In the genomic region with DNA sequence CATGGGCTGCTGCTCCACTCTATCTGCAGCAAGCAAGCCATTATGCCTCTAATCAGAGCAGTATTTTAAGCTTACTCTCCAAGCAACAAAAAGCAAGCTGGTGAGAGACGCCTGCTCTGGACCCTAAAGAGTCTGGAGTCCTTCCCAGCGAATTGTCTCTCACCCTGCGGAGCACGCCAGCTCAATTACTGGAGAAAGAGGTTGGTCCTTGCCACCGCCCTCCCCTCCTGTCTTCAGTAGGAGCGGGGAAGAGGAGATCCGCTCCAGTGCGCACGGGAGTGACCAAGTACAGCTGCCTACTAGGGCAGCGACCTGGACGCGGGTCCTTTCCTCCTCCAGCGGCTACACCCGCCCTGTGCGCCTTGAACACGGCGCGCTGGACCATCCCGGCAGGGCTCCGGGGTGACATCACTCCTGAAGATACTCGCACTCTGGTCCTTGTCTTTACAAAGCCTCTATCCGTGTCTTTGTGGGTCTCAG, we compare ENCODE assay signal across 9 mouse cellular contexts. TPM values are rescaled to one million over a fixed set of nuclear protein-coding genes. Genes with fewer than 3 reads are reported as not detected.
DNase-seq lines count a peak whose midpoint lies in the region; ATAC-seq lines count a peak whose summit lies in the region.
"Had no signal": no experiment of that assay in that cellular context is flagged by ENCODE, and none has a peak within 500 bp of the region (broad histone marks: within the 10 kb centered on the region; RNA-seq: fewer than 3 reads in every experiment).

A gene (plus strand): TSS at position 127 of the 480 bp plus-strand sequence.

- no peak for DNase-seq in lung, postnatal 25 days (ENCODE audit: low spot score)
- DNase-seq in cerebellum, postnatal 25 days, result peak; percentile 44 to 49
- peak; percentile 25 to 41 for DNase-seq in frontal cortex, postnatal 10 days (ENCODE audit: low spot score in 2 of 2)
- peak; percentile 31 to 40 for DNase-seq in left cerebral cortex, postnatal 10 days (ENCODE audit: extremely low spot score in 1 of 2, low spot score in 2 of 2)
- no peak for DNase-seq in gastrocnemius, postnatal 25 days
- no peak for DNase-seq in urinary bladder, postnatal 14 days (ENCODE audit: low spot score)

- H3K27me3 ChIP-seq in lung, embryonic 16.5 days (ENCODE audit: control insufficient read depth, insufficient read depth, low read depth, low read length), result peaks cover 6% of the 10 kb centered on the region; the same call in 1 of the 2 replicates
- H3K27me3 ChIP-seq in neural tube, embryonic 13.5 days, result peaks cover 3% of the 10 kb centered on the region; the same call in 1 of the 2 replicates

- H3K9me3 ChIP-seq in lung, embryonic 16.5 days (ENCODE audit: control insufficient read depth, low read length), result no peaks in the 10 kb centered on the region
- H3K9me3 ChIP-seq in neural tube, embryonic 13.5 days, result no peaks in the 10 kb centered on the region

- H3K9ac ChIP-seq in lung, embryonic 16.5 days (ENCODE audit: low read length), result no peak within 1 kb of the TSS
- peak within 1 kb of the TSS; percentile 82 for H3K9ac ChIP-seq in neural tube, embryonic 13.5 days

- ATAC-seq in lung, embryonic 16.5 days (ENCODE audit: low read depth), result peak; percentile 28; the same call in 1 of the 2 replicates
- peak; percentile 92 for ATAC-seq in neural tube, embryonic 13.5 days (ENCODE audit: low read depth)

- under 1% methylated on average over 22 of the region's 22 CpGs for WGBS in lung, embryonic 16.5 days
- under 1% methylated on average over 22 of the region's 22 CpGs for WGBS in neural tube, embryonic 13.5 days

- H3K4me3 ChIP-seq in lung, embryonic 16.5 days (ENCODE audit: low read length), result peak within 1 kb of the TSS; percentile 35
- peak within 1 kb of the TSS; percentile 64 for H3K4me3 ChIP-seq in neural tube, embryonic 13.5 days
- H3K4me3 ChIP-seq: myocyte had no signal

- 0 out of 2 replicates have a peak, but pooled peaks cover 3% of the 10 kb centered on the region for H3K4me1 ChIP-seq in lung, embryonic 16.5 days (replicated peaks; ENCODE audit: control insufficient read depth, insufficient read depth, low read length)
- H3K4me1 ChIP-seq in neural tube, embryonic 13.5 days (replicated peaks), result peaks cover 17% of the 10 kb centered on the region; the same call in 1 of the 2 replicates

- intact Hi-C loops in left cerebral cortex, postnatal 10 days (cut with DNase I), result no loop called here

- H3K36me3 ChIP-seq in lung, embryonic 16.5 days (ENCODE audit: control insufficient read depth, insufficient read depth, low read length), result no peaks in the 10 kb centered on the region
- no peaks in the 10 kb centered on the region for H3K36me3 ChIP-seq in neural tube, embryonic 13.5 days

- no peak within 1 kb of the TSS for H3K27ac ChIP-seq in lung, embryonic 16.5 days (ENCODE audit: low read length)
- H3K27ac ChIP-seq in neural tube, embryonic 13.5 days (replicated peaks), result peak within 1 kb of the TSS; percentile 82

- H3K4me2 ChIP-seq in lung, embryonic 16.5 days (ENCODE audit: low read depth, low read length), result peak within 1 kb of the TSS; percentile 58
- peak within 1 kb of the TSS; percentile 85 for H3K4me2 ChIP-seq in neural tube, embryonic 13.5 days

RNA-seq across cellular contexts. Expression of the gene that starts here (rescaled TPM):
- 0.21 and 0.48 TPM in 2 replicates for polyA plus RNA-seq in lung, embryonic 16.5 days (2015; fragmentation: Nextera tagmentation; extraction: Ambion mirVana)
- 10 to 100 TPM; 84.8 TPM for total RNA-seq in left cerebral cortex, postnatal 10 days (2021)
- 16.3 and 19.8 TPM in 2 replicates for polyA plus RNA-seq in neural tube, embryonic 13.5 days (2015; fragmentation: Nextera tagmentation; extraction: Ambion mirVana)
- under 1 TPM; 0.11 to 0.15 TPM for total RNA-seq in gastrocnemius, postnatal 25 days (2021)
- polyA plus RNA-seq: myocyte had no signal

Comparison
In these comparisons a context has a peak if more than half of its experiments do, and no peak if none do; other contexts are left out.
1. RNA of the gene that starts here (total RNA-seq): 84.8 TPM in left cerebral cortex, postnatal 10 days; 0.11 to 0.15 TPM in gastrocnemius, postnatal 25 days; every median in the first group is over 10 times any median in the second.
2. RNA of the gene that starts here (polyA plus RNA-seq): 16.3 to 19.8 TPM in neural tube, embryonic 13.5 days; 0.21 to 0.48 TPM in lung, embryonic 16.5 days; every median in the first group is over 10 times any median in the second.
3. Peak in ATAC-seq, H3K4me3 ChIP-seq and H3K4me2 ChIP-seq in lung, embryonic 16.5 days; RNA of the gene not detected or under 1 TPM.
4. DNase-seq: peak in cerebellum, postnatal 25 days (2 of 2), frontal cortex, postnatal 10 days (2 of 2) and left cerebral cortex, postnatal 10 days (2 of 2); none in lung, postnatal 25 days (single experiment), gastrocnemius, postnatal 25 days (single experiment) and urinary bladder, postnatal 14 days (single experiment).